Mouse (Mus musculus): ENCODE data around the gene Mark1. TPM values are rescaled to one million over a fixed set of nuclear protein-coding genes. Genes with fewer than 3 reads are reported as not detected.

The Mark1 gene
- polyA plus RNA-seq, 1 experiment from 2014 or later, result 2.1 TPM

- Histone ChIP-seq H3K36me3 (no peaks in the 10 kb centered on the region), H3K4me2 (no peak overlapping the region), H3K9ac (no peak overlapping the region), H3K27me3 (replicated peaks) (peaks cover 11% of the 10 kb centered on the region; the same call in 1 of the 2 replicates), H3K4me1 (replicated peaks) (peaks cover 11% of the 10 kb centered on the region), H3K4me3 (no peak overlapping the region), H3K9me3 (replicated peaks) (no peaks in the 10 kb centered on the region), H3K27ac (ENCODE audit: poor library complexity, severe bottlenecking) (no peak overlapping the region)
- 0 out of 2 replicates have a peak, but pooled peaks have one; percentile 12 for ATAC-seq (ENCODE audit: insufficient number of reproducible peaks, low FRiP score)
- WGBS, result 72% methylated on average over 11 of the region's 11 CpGs
Observed at GRCm38 (mm10) chr1:184870646-184871385, 128.6 kb downstream of the Mark1 start.

DNA sequence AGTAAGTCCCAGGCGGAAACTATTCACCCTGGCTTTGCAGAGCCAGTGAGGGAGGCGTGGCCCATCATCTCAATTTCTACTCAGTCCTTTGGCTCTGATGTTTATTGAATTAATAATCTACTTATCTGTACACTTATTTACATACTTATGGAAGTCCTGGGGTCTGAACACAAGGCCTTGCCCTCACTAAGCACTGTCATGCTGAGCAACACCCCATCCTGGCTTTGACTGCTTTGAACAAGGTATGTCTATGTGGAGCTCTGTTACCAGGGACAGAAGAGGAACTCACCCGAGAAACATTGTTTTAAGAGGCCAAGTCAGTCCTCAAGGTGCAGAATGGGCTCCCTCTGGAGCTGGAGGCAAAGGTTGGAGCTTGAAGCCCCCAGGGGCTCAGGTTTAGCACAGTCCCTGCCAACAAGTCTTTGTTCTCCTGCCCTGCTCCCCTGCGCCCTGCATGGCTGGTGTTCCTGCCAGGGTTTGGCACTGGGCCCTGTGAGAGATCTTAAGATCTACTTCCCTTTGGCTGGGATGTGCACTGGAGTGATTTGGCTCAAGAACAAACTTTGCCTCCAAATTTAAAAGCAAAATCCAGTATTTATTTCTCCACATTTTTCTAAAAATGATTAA lies 129.3 kb downstream of the Mark1 start:
- Histone ChIP-seq H3K9me3 (replicated peaks) (no peaks in the 10 kb centered on the region), H3K4me1 (replicated peaks) (peaks cover 11% of the 10 kb centered on the region), H3K9ac (no peak overlapping the region), H3K27me3 (replicated peaks) (peaks cover 11% of the 10 kb centered on the region; the same call in 1 of the 2 replicates), H3K27ac (ENCODE audit: poor library complexity, severe bottlenecking) (no peak overlapping the region), H3K4me2 (no peak overlapping the region), H3K4me3 (no peak overlapping the region), H3K36me3 (no peaks in the 10 kb centered on the region)
- 64% methylated on average over 4 of the region's 4 CpGs for WGBS
- no peak for ATAC-seq (ENCODE audit: insufficient number of reproducible peaks, low FRiP score)

- no peak for ATAC-seq (ENCODE audit: insufficient number of reproducible peaks, low FRiP score)
- Histone ChIP-seq H3K9me3 (replicated peaks) (no peaks in the 10 kb centered on the region), H3K4me3 (no peak overlapping the region), H3K9ac (no peak overlapping the region), H3K27me3 (replicated peaks) (0 out of 2 replicates have a peak, but pooled peaks cover 2% of the 10 kb centered on the region), H3K36me3 (no peaks in the 10 kb centered on the region), H3K4me2 (no peak overlapping the region), H3K27ac (ENCODE audit: poor library complexity, severe bottlenecking) (no peak overlapping the region), H3K4me1 (replicated peaks) (peaks cover 13% of the 10 kb centered on the region)
- 73% methylated on average over 3 of the region's 3 CpGs for WGBS
Observed at GRCm38 (mm10) chr1:184867640-184868120, 131.7 kb downstream of the Mark1 start.

- Histone ChIP-seq H3K4me1 (replicated peaks) (0 out of 2 replicates have a peak, but pooled peaks cover 3% of the 10 kb centered on the region), H3K27ac (ENCODE audit: poor library complexity, severe bottlenecking) (peak overlapping the region; percentile 45; the same call in 1 of the 2 replicates), H3K36me3 (no peaks in the 10 kb centered on the region), H3K9me3 (replicated peaks) (no peaks in the 10 kb centered on the region), H3K4me2 (no peak overlapping the region), H3K9ac (no peak overlapping the region), H3K27me3 (replicated peaks) (no peaks in the 10 kb centered on the region), H3K4me3 (no peak overlapping the region)
- WGBS, result 29% methylated on average over 7 of the region's 7 CpGs
- ATAC-seq (ENCODE audit: insufficient number of reproducible peaks, low FRiP score), result peak; percentile 42
Observed at GRCm38 (mm10) chr1:184864381-184864801, 135.0 kb downstream of the Mark1 start.

DNA sequence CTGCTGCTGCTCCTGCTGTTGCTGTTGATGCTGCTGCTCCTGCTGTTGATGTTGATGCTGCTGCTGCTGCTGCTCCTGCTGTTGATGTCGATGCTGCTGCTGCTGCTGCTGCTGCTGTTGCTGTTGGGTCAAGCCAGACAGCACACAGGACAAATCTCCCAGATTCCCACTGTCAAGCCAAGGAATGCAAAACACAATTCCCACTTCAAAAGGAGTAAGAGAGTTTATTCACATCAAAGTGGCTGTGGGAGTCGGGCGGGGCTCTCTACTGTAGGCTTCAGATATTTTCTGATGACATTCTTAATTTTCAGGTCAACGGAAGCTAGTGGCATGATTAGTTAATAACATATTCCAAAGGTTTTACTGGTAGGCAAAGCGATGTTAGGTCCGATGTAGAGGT lies 136.7 kb downstream of the Mark1 start:
- H3K27me3 ChIP-seq (replicated peaks), result no peaks in the 10 kb centered on the region
- no peak overlapping the region for H3K9ac ChIP-seq
- no peak for ATAC-seq (ENCODE audit: insufficient number of reproducible peaks, low FRiP score)
- H3K4me3 ChIP-seq, result no peak overlapping the region
- H3K4me1 ChIP-seq (replicated peaks), result 0 out of 2 replicates have a peak, but pooled peaks cover 3% of the 10 kb centered on the region
- no peak overlapping the region for H3K4me2 ChIP-seq
- no peaks in the 10 kb centered on the region for H3K36me3 ChIP-seq
- H3K9me3 ChIP-seq (replicated peaks), result no peaks in the 10 kb centered on the region
- 84% methylated on average over 6 of the region's 6 CpGs for WGBS
- no peak overlapping the region for H3K27ac ChIP-seq (ENCODE audit: poor library complexity, severe bottlenecking)

GRCm38 (mm10) chr1:184861551-184861950 lies 137.8 kb downstream of the Mark1 start:
- WGBS, result 40% methylated on average over 2 of the region's 2 CpGs

DNA sequence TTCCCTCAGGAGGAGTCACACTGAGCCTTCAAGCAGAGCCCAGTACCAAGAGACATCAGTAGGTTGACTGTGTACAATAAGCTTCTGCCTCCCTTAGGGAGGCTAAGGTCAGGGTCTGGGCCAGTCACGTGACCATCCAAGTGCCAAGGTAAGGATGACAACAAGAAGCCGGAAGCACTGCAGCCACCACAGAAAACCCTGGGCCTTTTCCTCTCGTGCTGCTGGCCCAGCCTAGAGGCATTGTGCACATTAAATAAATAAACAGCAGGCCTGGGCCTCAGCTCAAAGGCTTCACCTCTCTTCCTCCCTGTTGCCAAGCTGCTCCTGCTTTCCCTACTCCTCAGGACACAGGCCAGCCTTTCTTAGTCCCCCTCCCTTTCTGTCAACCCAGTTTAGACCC lies 139.1 kb downstream of the Mark1 start:
- no peak overlapping the region for H3K4me3 ChIP-seq
- H3K4me1 ChIP-seq (replicated peaks), result 0 out of 2 replicates have a peak, but pooled peaks cover 3% of the 10 kb centered on the region
- ATAC-seq (ENCODE audit: insufficient number of reproducible peaks, low FRiP score), result peak; percentile 60; the same call in 1 of the 2 replicates
- H3K9me3 ChIP-seq (replicated peaks), result no peaks in the 10 kb centered on the region
- no peaks in the 10 kb centered on the region for H3K36me3 ChIP-seq
- H3K27me3 ChIP-seq (replicated peaks), result no peaks in the 10 kb centered on the region
- H3K9ac ChIP-seq, result no peak overlapping the region
- 42% methylated on average over 3 of the region's 3 CpGs for WGBS
- peak overlapping the region; percentile 35; the same call in 1 of the 2 replicates for H3K27ac ChIP-seq (ENCODE audit: poor library complexity, severe bottlenecking)
- H3K4me2 ChIP-seq, result no peak overlapping the region

More at GRCm38 (mm10) chr1:184861551-184861950, 137.8 kb downstream of the Mark1 start:
- Histone ChIP-seq H3K4me3 (no peak overlapping the region), H3K27me3 (replicated peaks) (no peaks in the 10 kb centered on the region), H3K9ac (no peak overlapping the region), H3K4me1 (replicated peaks) (0 out of 2 replicates have a peak, but pooled peaks cover 3% of the 10 kb centered on the region), H3K36me3 (no peaks in the 10 kb centered on the region), H3K27ac (ENCODE audit: poor library complexity, severe bottlenecking) (no peak overlapping the region), H3K4me2 (no peak overlapping the region), H3K9me3 (replicated peaks) (no peaks in the 10 kb centered on the region)
- no peak for ATAC-seq (ENCODE audit: insufficient number of reproducible peaks, low FRiP score)

DNA sequence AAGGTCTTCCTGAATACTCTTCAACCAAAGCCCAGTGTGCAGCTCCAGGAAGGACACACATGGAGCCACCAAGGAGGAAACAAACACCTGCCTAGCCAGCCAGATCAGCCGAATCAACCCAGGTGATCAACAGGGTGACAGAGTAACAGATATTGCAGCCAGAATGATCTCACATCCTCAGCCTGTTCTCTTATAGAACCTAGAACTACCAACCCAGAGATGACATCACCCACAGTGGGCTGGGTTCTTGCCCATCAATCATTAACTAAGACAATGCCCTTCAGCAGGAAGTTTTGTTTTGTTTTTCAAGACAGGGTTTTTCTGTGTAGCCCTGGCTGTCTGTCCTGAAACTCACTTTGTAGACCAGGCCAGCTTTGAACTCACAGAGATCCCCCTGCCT lies 141.1 kb downstream of the Mark1 start:
- H3K4me2 ChIP-seq, result no peak overlapping the region
- H3K27ac ChIP-seq (ENCODE audit: poor library complexity, severe bottlenecking), result no peak overlapping the region
- H3K27me3 ChIP-seq (replicated peaks), result no peaks in the 10 kb centered on the region
- 85% methylated on average over 1 of the region's 1 CpGs for WGBS
- H3K9me3 ChIP-seq (replicated peaks), result no peaks in the 10 kb centered on the region
- H3K4me3 ChIP-seq, result no peak overlapping the region
- H3K36me3 ChIP-seq, result no peaks in the 10 kb centered on the region
- ATAC-seq (ENCODE audit: insufficient number of reproducible peaks, low FRiP score), result no peak
- H3K4me1 ChIP-seq (replicated peaks), result 0 out of 2 replicates have a peak, but pooled peaks cover 9% of the 10 kb centered on the region
- H3K9ac ChIP-seq, result no peak overlapping the region

GRCm38 (mm10) chr1:184857216-184857615 lies 142.2 kb downstream of the Mark1 start:
- 83% methylated on average over 9 of the region's 9 CpGs for WGBS
- H3K36me3 ChIP-seq, result no peaks in the 10 kb centered on the region
- no peak overlapping the region for H3K4me3 ChIP-seq
- no peak overlapping the region for H3K4me2 ChIP-seq
- no peak overlapping the region for H3K27ac ChIP-seq (ENCODE audit: poor library complexity, severe bottlenecking)
- H3K9ac ChIP-seq, result no peak overlapping the region
- no peaks in the 10 kb centered on the region for H3K9me3 ChIP-seq (replicated peaks)
- H3K4me1 ChIP-seq (replicated peaks), result peaks cover 9% of the 10 kb centered on the region; the same call in 1 of the 2 replicates
- no peaks in the 10 kb centered on the region for H3K27me3 ChIP-seq (replicated peaks)
- no peak for ATAC-seq (ENCODE audit: insufficient number of reproducible peaks, low FRiP score)

GRCm38 (mm10) chr1:184853922-184854321 lies 145.4 kb downstream of the Mark1 start:
- Histone ChIP-seq H3K4me2 (peak overlapping the region; percentile 61), H3K4me3 (no peak overlapping the region), H3K27me3 (replicated peaks) (peaks cover 10% of the 10 kb centered on the region), H3K27ac (ENCODE audit: poor library complexity, severe bottlenecking) (peak overlapping the region; percentile 85), H3K9me3 (replicated peaks) (no peaks in the 10 kb centered on the region), H3K36me3 (no peaks in the 10 kb centered on the region), H3K9ac (0 out of 2 replicates have a peak overlapping the region, but pooled peaks have one; percentile 32), H3K4me1 (replicated peaks) (peaks cover 21% of the 10 kb centered on the region)
- peak; percentile 43 for ATAC-seq (ENCODE audit: insufficient number of reproducible peaks, low FRiP score)
- WGBS, result 34% methylated on average over 3 of the region's 3 CpGs

DNA sequence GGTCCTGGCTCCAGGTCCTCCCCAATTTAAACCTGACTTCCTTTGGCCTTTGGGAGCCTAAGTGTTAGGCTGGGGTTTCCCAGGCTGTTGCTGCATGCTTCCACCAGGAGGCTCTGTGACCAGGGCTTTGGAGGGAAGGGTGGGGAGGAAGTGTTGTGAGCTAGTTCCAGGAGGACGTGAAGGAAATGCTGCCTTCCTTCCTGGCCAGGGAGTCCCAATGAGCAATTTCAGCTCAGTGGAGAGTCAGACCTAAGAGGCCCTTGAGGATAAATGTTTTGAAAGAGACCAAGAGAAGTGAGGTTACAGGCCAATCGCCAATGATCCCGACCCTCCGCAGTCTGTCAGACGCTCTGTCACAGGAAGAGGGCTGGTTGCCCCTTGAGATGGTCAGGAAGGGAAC lies 146.0 kb downstream of the Mark1 start:
- peaks cover 21% of the 10 kb centered on the region for H3K4me1 ChIP-seq (replicated peaks)
- H3K36me3 ChIP-seq, result no peaks in the 10 kb centered on the region
- 20% methylated on average over 5 of the region's 5 CpGs for WGBS
- peak overlapping the region; percentile 25 for H3K4me3 ChIP-seq
- H3K9me3 ChIP-seq (replicated peaks), result no peaks in the 10 kb centered on the region
- H3K27ac ChIP-seq (ENCODE audit: poor library complexity, severe bottlenecking), result peak overlapping the region; percentile 85
- peak overlapping the region; percentile 61 for H3K4me2 ChIP-seq
- peak; percentile 60; the same call in 1 of the 2 replicates for ATAC-seq (ENCODE audit: insufficient number of reproducible peaks, low FRiP score)
- peaks cover 16% of the 10 kb centered on the region for H3K27me3 ChIP-seq (replicated peaks)
- H3K9ac ChIP-seq, result peak overlapping the region; percentile 32; the same call in 1 of the 2 replicates
